Mouse (Mus musculus): ENCODE data around the gene Pawr. TPM values are rescaled to one million over a fixed set of nuclear protein-coding genes. Genes with fewer than 3 reads are reported as not detected.

The Pawr gene
- polyA plus RNA-seq, 1 experiment from 2014 or later: 12.8 TPM

DNA sequence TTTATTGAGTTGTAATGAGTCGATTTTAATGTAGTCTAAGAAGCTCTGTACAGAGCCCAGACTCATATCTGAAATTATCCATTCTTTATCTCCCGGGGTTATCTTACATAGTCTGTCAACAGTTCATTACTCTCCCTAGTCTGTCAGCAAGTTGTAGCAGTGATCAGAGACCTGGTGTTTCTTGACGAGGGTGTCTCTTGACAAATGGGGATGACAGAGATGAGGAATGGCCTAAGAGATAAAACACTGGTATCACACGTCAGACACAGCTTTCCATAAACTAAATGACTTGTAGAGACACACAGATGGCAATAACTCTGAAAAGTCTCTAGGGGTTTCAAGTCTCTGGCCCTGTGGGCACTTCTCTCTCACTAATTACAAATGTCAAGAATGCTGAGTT, 62.4 kb downstream of the Pawr start:
- H3K27me3 ChIP-seq (replicated peaks; ENCODE audit: control insufficient read depth, insufficient read depth, low read length): no peaks in the 10 kb centered on the region
- no peak overlapping the region for H3K9ac ChIP-seq (ENCODE audit: low read depth, low read length)
- DNase-seq (ENCODE audit: low spot score): no peak
- H3K4me2 ChIP-seq: no peak overlapping the region
- 0 out of 2 replicates have a peak, but pooled peaks cover 4% of the 10 kb centered on the region for H3K4me1 ChIP-seq (replicated peaks; ENCODE audit: control insufficient read depth, insufficient read depth, low read length)
- no peak overlapping the region for H3K4me3 ChIP-seq (ENCODE audit: low read depth, low read length)
- ATAC-seq (replicated peaks; ENCODE audit: low FRiP score): peak; percentile 69
- WGBS: 38% methylated on average over 4 of the region's 4 CpGs
- H3K9me3 ChIP-seq (ENCODE audit: control insufficient read depth, low read length): no peaks in the 10 kb centered on the region
- H3K36me3 ChIP-seq (ENCODE audit: control insufficient read depth, insufficient read depth, low read length): no peaks in the 10 kb centered on the region; the same call in 1 of the 2 replicates
- no peak overlapping the region for H3K27ac ChIP-seq (ENCODE audit: low read depth, low read length)

DNA sequence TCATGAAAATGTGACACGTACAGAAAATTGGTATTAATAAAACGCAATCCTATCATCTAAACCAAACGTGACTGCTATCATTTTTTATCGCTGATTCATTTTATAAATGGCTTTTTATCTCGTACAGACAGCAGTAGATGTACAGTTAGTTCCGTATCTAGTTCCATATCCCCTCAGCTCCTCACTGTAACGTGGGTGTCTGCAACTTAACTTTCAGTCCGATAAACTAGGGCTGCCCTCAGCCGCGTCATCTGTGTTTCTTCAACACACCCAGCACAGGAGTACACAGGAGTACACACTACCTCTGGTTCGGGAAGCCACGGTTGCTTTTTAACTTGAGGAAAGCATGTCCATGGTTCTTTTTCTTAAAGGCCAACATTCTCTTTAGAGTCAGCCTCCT, 63.3 kb downstream of the Pawr start:
- no peaks in the 10 kb centered on the region; the same call in 1 of the 2 replicates for H3K36me3 ChIP-seq (ENCODE audit: control insufficient read depth, insufficient read depth, low read length)
- DNase-seq (ENCODE audit: low spot score) (no peak), ATAC-seq (replicated peaks; ENCODE audit: low FRiP score) (peak; percentile 54; the same call in 1 of the 2 replicates)
- no peak overlapping the region for H3K4me3 ChIP-seq (ENCODE audit: low read depth, low read length)
- H3K4me2 ChIP-seq: no peak overlapping the region
- no peak overlapping the region for H3K9ac ChIP-seq (ENCODE audit: low read depth, low read length)
- no peak overlapping the region for H3K27ac ChIP-seq (ENCODE audit: low read depth, low read length)
- H3K9me3 ChIP-seq (ENCODE audit: control insufficient read depth, low read length): no peaks in the 10 kb centered on the region
- 0 out of 2 replicates have a peak, but pooled peaks cover 4% of the 10 kb centered on the region for H3K4me1 ChIP-seq (replicated peaks; ENCODE audit: control insufficient read depth, insufficient read depth, low read length)
- 82% methylated on average over 12 of the region's 12 CpGs for WGBS
- no peaks in the 10 kb centered on the region for H3K27me3 ChIP-seq (replicated peaks; ENCODE audit: control insufficient read depth, insufficient read depth, low read length)

DNA sequence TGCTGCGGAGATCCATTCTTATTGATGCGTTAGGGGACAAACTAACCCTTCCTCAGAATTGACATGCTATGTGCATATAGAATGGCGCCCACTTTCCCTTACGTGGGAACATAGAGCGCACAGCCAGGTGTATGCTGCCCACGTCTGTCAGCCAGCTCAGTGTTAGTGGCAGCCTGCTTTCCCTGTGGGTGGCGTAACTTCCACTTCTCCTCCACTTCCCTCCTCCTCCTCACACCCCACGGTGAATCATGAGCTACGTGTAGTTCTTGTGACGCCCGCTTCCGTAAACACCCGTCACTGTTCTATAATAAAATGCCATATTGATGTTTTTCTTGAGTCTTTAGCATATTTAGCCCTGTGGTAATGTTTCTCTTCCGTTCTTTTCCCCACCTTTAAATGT, 63.7 kb downstream of the Pawr start:
- H3K4me1 ChIP-seq (replicated peaks; ENCODE audit: control insufficient read depth, insufficient read depth, low read length): 0 out of 2 replicates have a peak, but pooled peaks cover 4% of the 10 kb centered on the region
- 91% methylated on average over 14 of the region's 14 CpGs for WGBS
- no peak overlapping the region for H3K4me2 ChIP-seq
- ATAC-seq (replicated peaks; ENCODE audit: low FRiP score): no peak
- H3K27ac ChIP-seq (ENCODE audit: low read depth, low read length): no peak overlapping the region
- no peak for DNase-seq (ENCODE audit: low spot score)
- H3K9me3 ChIP-seq (ENCODE audit: control insufficient read depth, low read length): no peaks in the 10 kb centered on the region
- no peaks in the 10 kb centered on the region for H3K27me3 ChIP-seq (replicated peaks; ENCODE audit: control insufficient read depth, insufficient read depth, low read length)
- no peak overlapping the region for H3K9ac ChIP-seq (ENCODE audit: low read depth, low read length)
- H3K36me3 ChIP-seq (ENCODE audit: control insufficient read depth, insufficient read depth, low read length): no peaks in the 10 kb centered on the region; the same call in 1 of the 2 replicates
- no peak overlapping the region for H3K4me3 ChIP-seq (ENCODE audit: low read depth, low read length)

DNA sequence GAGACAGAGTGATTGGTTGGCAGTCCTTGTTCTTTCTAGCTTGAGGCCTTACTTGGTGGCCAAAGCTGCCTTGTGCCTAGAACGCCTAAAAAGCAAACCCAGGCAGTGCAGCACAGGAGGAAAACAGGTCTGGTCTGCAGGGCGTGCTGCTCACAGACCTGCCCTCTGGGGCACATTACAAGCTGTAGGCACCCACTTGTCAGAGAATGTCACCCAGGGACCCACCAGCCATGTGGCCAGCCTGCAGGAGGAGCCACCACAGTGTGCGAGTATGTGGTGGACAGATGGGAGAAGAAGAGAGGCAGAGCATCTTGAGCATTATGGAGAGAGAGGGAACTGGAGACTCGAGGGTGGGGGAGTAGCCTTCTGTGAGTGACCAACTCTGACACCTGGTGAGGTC, 70.8 kb downstream of the Pawr start:
- Histone ChIP-seq H3K4me2 (no peak overlapping the region), H3K4me3 (ENCODE audit: low read depth, low read length) (no peak overlapping the region), H3K9me3 (ENCODE audit: control insufficient read depth, low read length) (no peaks in the 10 kb centered on the region), H3K4me1 (replicated peaks; ENCODE audit: control insufficient read depth, insufficient read depth, low read length) (no peaks in the 10 kb centered on the region), H3K9ac (ENCODE audit: low read depth, low read length) (no peak overlapping the region), H3K27ac (ENCODE audit: low read depth, low read length) (no peak overlapping the region), H3K27me3 (replicated peaks; ENCODE audit: control insufficient read depth, insufficient read depth, low read length) (no peaks in the 10 kb centered on the region), H3K36me3 (ENCODE audit: control insufficient read depth, insufficient read depth, low read length) (no peaks in the 10 kb centered on the region)
- WGBS: 85% methylated on average over 4 of the region's 4 CpGs
- ATAC-seq (replicated peaks; ENCODE audit: low FRiP score) (no peak), DNase-seq (ENCODE audit: low spot score) (no peak)

DNA sequence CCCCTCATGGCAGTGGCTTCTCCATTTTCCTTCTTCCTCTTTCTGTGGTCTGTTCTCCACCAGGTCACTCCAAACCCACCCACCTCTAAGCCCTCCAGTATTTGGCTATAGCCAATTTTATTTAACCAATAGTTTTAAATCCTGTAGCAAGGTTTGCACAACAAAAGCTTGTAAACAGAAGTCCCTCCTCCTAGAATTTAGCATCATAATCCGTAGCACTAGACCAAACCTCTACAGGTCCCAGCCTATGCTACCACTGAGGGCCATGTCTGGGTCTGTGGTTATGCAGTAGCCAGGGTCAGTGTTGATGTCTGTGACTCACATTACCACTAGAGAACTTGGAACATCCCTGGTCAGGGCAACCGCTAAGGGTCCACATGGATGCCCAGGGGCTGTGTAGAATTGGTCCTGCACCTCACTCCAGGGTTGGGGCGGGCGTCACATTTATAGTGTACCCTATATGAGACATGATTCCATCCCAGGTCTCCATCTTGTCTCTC, 71.5 kb downstream of the Pawr start:
- Histone ChIP-seq H3K4me2 (no peak overlapping the region), H3K9ac (ENCODE audit: low read depth, low read length) (no peak overlapping the region), H3K9me3 (ENCODE audit: control insufficient read depth, low read length) (no peaks in the 10 kb centered on the region), H3K4me3 (ENCODE audit: low read depth, low read length) (no peak overlapping the region), H3K27me3 (replicated peaks; ENCODE audit: control insufficient read depth, insufficient read depth, low read length) (no peaks in the 10 kb centered on the region), H3K4me1 (replicated peaks; ENCODE audit: control insufficient read depth, insufficient read depth, low read length) (no peaks in the 10 kb centered on the region), H3K27ac (ENCODE audit: low read depth, low read length) (no peak overlapping the region), H3K36me3 (ENCODE audit: control insufficient read depth, insufficient read depth, low read length) (no peaks in the 10 kb centered on the region)
- 91% methylated on average over 4 of the region's 4 CpGs for WGBS
- ATAC-seq (replicated peaks; ENCODE audit: low FRiP score) (no peak), DNase-seq (ENCODE audit: low spot score) (no peak)

DNA sequence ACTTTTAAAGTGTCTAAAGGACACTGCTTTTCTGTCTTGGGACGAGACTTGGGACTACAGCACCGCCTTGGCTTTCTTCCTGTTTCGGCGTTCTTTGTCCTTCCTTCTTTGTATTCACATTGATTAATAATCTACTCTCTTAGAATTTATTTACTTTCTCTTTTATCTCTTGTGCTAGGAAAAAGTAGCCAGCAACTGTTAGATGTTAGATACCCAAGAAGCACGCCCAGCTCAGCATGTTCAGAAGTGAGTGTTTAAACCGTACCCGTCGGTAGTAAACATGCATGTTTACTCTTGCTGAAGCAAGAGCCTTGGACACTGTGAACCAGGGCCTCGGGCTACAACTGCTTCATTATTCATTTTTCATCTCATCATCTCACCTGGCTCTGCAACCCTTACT, 72.2 kb downstream of the Pawr start:
- WGBS: 79% methylated on average over 9 of the region's 9 CpGs
- Histone ChIP-seq H3K36me3 (ENCODE audit: control insufficient read depth, insufficient read depth, low read length) (no peaks in the 10 kb centered on the region), H3K27ac (ENCODE audit: low read depth, low read length) (no peak overlapping the region), H3K4me2 (no peak overlapping the region), H3K27me3 (replicated peaks; ENCODE audit: control insufficient read depth, insufficient read depth, low read length) (no peaks in the 10 kb centered on the region), H3K4me3 (ENCODE audit: low read depth, low read length) (no peak overlapping the region), H3K9ac (ENCODE audit: low read depth, low read length) (no peak overlapping the region), H3K9me3 (ENCODE audit: control insufficient read depth, low read length) (no peaks in the 10 kb centered on the region), H3K4me1 (replicated peaks; ENCODE audit: control insufficient read depth, insufficient read depth, low read length) (no peaks in the 10 kb centered on the region)
- ATAC-seq (replicated peaks; ENCODE audit: low FRiP score) (no peak), DNase-seq (ENCODE audit: low spot score) (no peak)

DNA sequence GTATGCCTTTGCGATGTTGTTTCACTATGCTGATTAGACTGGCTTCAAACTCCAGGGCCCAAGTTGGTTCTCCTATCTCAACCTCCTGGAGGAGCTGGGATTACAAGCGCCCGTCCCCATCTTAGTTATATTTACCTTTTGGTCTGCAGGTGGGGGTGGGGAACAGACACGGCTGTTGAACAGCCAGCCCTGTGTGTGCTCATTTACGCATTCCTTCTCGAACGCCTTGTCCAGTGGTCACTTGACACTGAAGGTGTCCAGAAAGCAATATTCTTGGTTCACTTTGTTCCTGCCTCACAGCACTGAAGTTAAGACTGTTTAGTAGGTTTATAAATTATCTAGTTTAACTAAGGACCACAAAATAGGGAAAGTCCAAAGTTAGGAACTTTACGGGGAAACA, 73.2 kb downstream of the Pawr start:
- DNase-seq (ENCODE audit: low spot score) (no peak), ATAC-seq (replicated peaks; ENCODE audit: low FRiP score) (no peak)
- Histone ChIP-seq H3K4me2 (no peak overlapping the region), H3K9ac (ENCODE audit: low read depth, low read length) (no peak overlapping the region), H3K4me1 (replicated peaks; ENCODE audit: control insufficient read depth, insufficient read depth, low read length) (no peaks in the 10 kb centered on the region), H3K36me3 (ENCODE audit: control insufficient read depth, insufficient read depth, low read length) (no peaks in the 10 kb centered on the region), H3K27me3 (replicated peaks; ENCODE audit: control insufficient read depth, insufficient read depth, low read length) (no peaks in the 10 kb centered on the region), H3K4me3 (ENCODE audit: low read depth, low read length) (no peak overlapping the region), H3K27ac (ENCODE audit: low read depth, low read length) (no peak overlapping the region), H3K9me3 (ENCODE audit: control insufficient read depth, low read length) (no peaks in the 10 kb centered on the region)
- WGBS: 69% methylated on average over 8 of the region's 8 CpGs

DNA sequence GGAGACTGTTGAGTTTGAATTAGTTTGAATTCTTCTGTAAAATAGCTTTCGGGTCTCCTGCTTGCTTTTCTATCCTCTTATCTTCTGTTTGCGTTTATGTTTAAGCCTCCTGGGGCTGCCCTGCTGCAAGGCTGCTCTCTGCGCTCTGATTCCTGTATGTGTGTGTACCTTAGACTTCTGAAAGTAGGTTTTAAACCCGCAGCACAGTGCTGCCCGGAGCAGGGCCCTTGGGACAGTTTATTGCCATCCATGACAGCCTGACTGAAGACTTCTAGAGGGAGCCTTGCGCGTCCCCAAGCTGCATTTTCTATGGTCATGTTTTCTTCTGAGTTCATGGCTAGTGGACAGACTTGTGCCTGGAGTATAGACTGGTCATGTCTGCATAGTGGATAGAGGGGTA, 74.0 kb downstream of the Pawr start:
- H3K4me2 ChIP-seq: 0 out of 2 replicates have a peak overlapping the region, but pooled peaks have one; percentile 12
- no peaks in the 10 kb centered on the region for H3K36me3 ChIP-seq (ENCODE audit: control insufficient read depth, insufficient read depth, low read length)
- 53% methylated on average over 7 of the region's 7 CpGs for WGBS
- no peak overlapping the region for H3K9ac ChIP-seq (ENCODE audit: low read depth, low read length)
- DNase-seq (ENCODE audit: low spot score): no peak
- no peaks in the 10 kb centered on the region for H3K4me1 ChIP-seq (replicated peaks; ENCODE audit: control insufficient read depth, insufficient read depth, low read length)
- no peak for ATAC-seq (replicated peaks; ENCODE audit: low FRiP score)
- H3K4me3 ChIP-seq (ENCODE audit: low read depth, low read length): no peak overlapping the region
- no peaks in the 10 kb centered on the region for H3K9me3 ChIP-seq (ENCODE audit: control insufficient read depth, low read length)
- H3K27ac ChIP-seq (ENCODE audit: low read depth, low read length): peak overlapping the region; percentile 54; the same call in 1 of the 2 replicates
- H3K27me3 ChIP-seq (replicated peaks; ENCODE audit: control insufficient read depth, insufficient read depth, low read length): no peaks in the 10 kb centered on the region

All from liver, embryonic 11.5 days (tissue).